Mouse (Mus musculus) CH12.LX (cell line): ENCODE results near the gene Dner. TPM values are rescaled to one million over a fixed set of nuclear protein-coding genes. Genes with fewer than 3 reads are reported as not detected.

Experiments
- DNase-seq: peaks from one replicate; pipeline ENCODE4 v3.0.0-alpha.2; 2013; ENCODE audit errors: extremely low read depth
- H3K27ac ChIP-seq: 2 replicates; pipeline ENCODE4 v1.5.1; 2012; ENCODE audit warnings: low read depth, mild to moderate bottlenecking, control low read depth, moderate library complexity; ENCODE audit not compliant: insufficient read depth
- H3K27me3 ChIP-seq: replicated peaks from 2 replicates; pipeline ENCODE3; 2012; ENCODE audit warnings: inconsistent platforms
- H3K36me3 ChIP-seq, 2 experiments: replicated peaks in 1 of 2; 2 replicates each; pipeline versions ENCODE3 to v1.6.1; 2012; ENCODE audit warnings: inconsistent platforms in 1 of 2, low read length in 1 of 2, mild to moderate bottlenecking in 1 of 2, mixed read lengths in 1 of 2, moderate library complexity in 1 of 2; ENCODE audit not compliant: control insufficient read depth in 1 of 2, insufficient read depth in 1 of 2
- H3K4me1 ChIP-seq, 2 experiments: 2 replicates each; pipeline ENCODE4 v1.6.1; 2012; ENCODE audit warnings: inconsistent platforms in 1 of 2, moderate library complexity in 1 of 2; ENCODE audit not compliant: insufficient read depth in 2 of 2, control insufficient read depth in 1 of 2
- H3K4me2 ChIP-seq: 2 replicates; pipeline ENCODE4 v1.6.1; 2012; ENCODE audit warnings: low read depth, mild to moderate bottlenecking, control low read depth; ENCODE audit not compliant: poor library complexity, insufficient read depth, severe bottlenecking
- H3K4me3 ChIP-seq, 3 experiments: fragments of 150-350 bp in 1 of 3; sonication (generic) in 1 of 3; replicated peaks in 1 of 3; 2 replicates each; pipeline versions ENCODE3 to v1.5.1; 2011 to 2012; ENCODE audit warnings: low read depth in 2 of 3, low read length in 2 of 3, mild to moderate bottlenecking in 2 of 3, moderate library complexity in 2 of 3, control low read depth in 1 of 3, improper control_type of control experiment in 1 of 3, inconsistent platforms in 1 of 3, mixed read lengths in 1 of 3; ENCODE audit not compliant: poor library complexity in 1 of 3
- H3K79me2 ChIP-seq: replicated peaks from 2 replicates; pipeline ENCODE4 v1.6.1; 2012; ENCODE audit warnings: mild to moderate bottlenecking, moderate library complexity; ENCODE audit not compliant: control insufficient read depth, poor library complexity, insufficient read depth, severe bottlenecking; ENCODE audit errors: extremely low read depth
- H3K9ac ChIP-seq: 2 replicates; pipeline ENCODE4 v1.6.1; 2012; ENCODE audit warnings: low read depth, mild to moderate bottlenecking, control low read depth, moderate library complexity; ENCODE audit not compliant: insufficient read depth
- H3K9me3 ChIP-seq: replicated peaks from 2 replicates; pipeline ENCODE3; 2012; ENCODE audit warnings: low read length, inconsistent platforms, mixed read lengths
- BHLHE40 ChIP-seq: IDR thresholded peaks from 2 replicates; pipeline ENCODE4 v1.6.1; 2011; ENCODE audit warnings: mild to moderate bottlenecking, low read depth, low read length, improper control_type of control experiment
- CHD1 ChIP-seq: IDR thresholded peaks from 2 replicates; pipeline ENCODE4 v1.6.1; 2012; ENCODE audit warnings: low read depth, low read length, improper control_type of control experiment, inconsistent platforms
- CHD2 ChIP-seq: IDR thresholded peaks from 2 replicates; pipeline ENCODE4 v1.6.1; 2011; ENCODE audit warnings: low read length, improper control_type of control experiment
- CTCF ChIP-seq, 2 experiments: IDR thresholded peaks in 1 of 2; conservative IDR thresholded peaks in 1 of 2; 2 replicates each; pipeline ENCODE4 v1.5.1; 2011 to 2012; ENCODE audit warnings: low read depth in 2 of 2, low read length in 2 of 2, improper control_type of control experiment in 1 of 2, inconsistent platforms in 1 of 2, mild to moderate bottlenecking in 1 of 2, moderate library complexity in 1 of 2
- E2F4 ChIP-seq: IDR thresholded peaks from 2 replicates; pipeline ENCODE4 v1.6.1; 2011; ENCODE audit warnings: low read depth, low read length, improper control_type of control experiment; ENCODE audit not compliant: insufficient replicate concordance
- EP300 ChIP-seq: IDR thresholded peaks from 2 replicates; pipeline ENCODE4 v1.6.1; 2011; ENCODE audit warnings: low read length, improper control_type of control experiment
- ETS1 ChIP-seq: conservative IDR thresholded peaks from 2 replicates; pipeline ENCODE4 v1.6.1; 2012; ENCODE audit warnings: low read depth, mild to moderate bottlenecking, inconsistent platforms, low read length, improper control_type of control experiment, moderate library complexity
- GABPA ChIP-seq: IDR thresholded peaks from 2 replicates; pipeline ENCODE4 v1.6.1; 2012; ENCODE audit warnings: low read depth, low read length, improper control_type of control experiment, inconsistent platforms; ENCODE audit not compliant: insufficient replicate concordance
- HCFC1 ChIP-seq: IDR thresholded peaks from 2 replicates; pipeline ENCODE4 v1.6.1; 2012; ENCODE audit warnings: low read depth, mild to moderate bottlenecking, inconsistent platforms, low read length, improper control_type of control experiment
- IRF4 ChIP-seq: IDR thresholded peaks from 2 replicates; pipeline ENCODE4 v1.6.1; 2014; ENCODE audit warnings: low read depth, mild to moderate bottlenecking, inconsistent platforms, low read length, improper control_type of control experiment
- JUN ChIP-seq: IDR thresholded peaks from 2 replicates; pipeline ENCODE4 v1.6.1; 2011; ENCODE audit warnings: low read depth, mild to moderate bottlenecking, low read length, improper control_type of control experiment, moderate library complexity; ENCODE audit not compliant: insufficient read depth
- KAT2A ChIP-seq: IDR thresholded peaks from 2 replicates; pipeline ENCODE4 v1.6.1; 2012; ENCODE audit warnings: low read length, improper control_type of control experiment, inconsistent platforms; ENCODE audit not compliant: insufficient replicate concordance
- MAX ChIP-seq: IDR thresholded peaks from 2 replicates; pipeline ENCODE4 v1.6.1; 2011; ENCODE audit warnings: low read length, improper control_type of control experiment
- MAZ ChIP-seq: IDR thresholded peaks from 2 replicates; pipeline ENCODE4 v1.6.1; 2012; ENCODE audit warnings: low read depth, mild to moderate bottlenecking, inconsistent platforms, low read length, improper control_type of control experiment, moderate library complexity
- MXI1 ChIP-seq: IDR thresholded peaks from 2 replicates; pipeline ENCODE4 v1.6.1; 2011; ENCODE audit warnings: mild to moderate bottlenecking, low read depth, low read length, improper control_type of control experiment
- MYC ChIP-seq: IDR thresholded peaks from 2 replicates; pipeline ENCODE4 v1.6.1; 2011; ENCODE audit warnings: low read depth, mild to moderate bottlenecking, improper control_type of control experiment, low read length
- NELFE ChIP-seq: IDR thresholded peaks from 2 replicates; pipeline ENCODE4 v1.6.1; 2011; ENCODE audit warnings: low read depth, low read length, improper control_type of control experiment
- NRF1 ChIP-seq: IDR thresholded peaks from 2 replicates; pipeline ENCODE4 v1.6.1; 2014; ENCODE audit warnings: low read depth, mild to moderate bottlenecking, inconsistent platforms, low read length, improper control_type of control experiment, moderate library complexity
- PAX5 ChIP-seq: IDR thresholded peaks from 2 replicates; pipeline ENCODE4 v1.6.1; 2012; ENCODE audit warnings: low read length, inconsistent platforms, mixed read lengths
- POLR2A ChIP-seq: IDR thresholded peaks from 2 replicates; pipeline ENCODE4 v1.6.1; 2011; ENCODE audit warnings: low read depth, mild to moderate bottlenecking, improper control_type of control experiment, low read length
- POLR2AphosphoS2 ChIP-seq: IDR thresholded peaks from 2 replicates; pipeline ENCODE4 v1.6.1; 2011; ENCODE audit warnings: low read depth, low read length, improper control_type of control experiment
- RAD21 ChIP-seq: IDR thresholded peaks from 2 replicates; pipeline ENCODE4 v1.6.1; 2011; ENCODE audit warnings: low read depth, mild to moderate bottlenecking, low read length, improper control_type of control experiment, moderate library complexity
- SIN3A ChIP-seq: IDR thresholded peaks from 2 replicates; pipeline ENCODE4 v1.6.1; 2012; ENCODE audit warnings: low read length, improper control_type of control experiment, inconsistent platforms
- TCF12 ChIP-seq: IDR thresholded peaks from 2 replicates; pipeline ENCODE4 v1.6.1; 2014; ENCODE audit warnings: low read depth, mild to moderate bottlenecking, inconsistent platforms, low read length, improper control_type of control experiment
- USF1 ChIP-seq: IDR thresholded peaks from 2 replicates; pipeline ENCODE4 v1.6.1; 2014; ENCODE audit warnings: low read depth, mild to moderate bottlenecking, inconsistent platforms, low read length, improper control_type of control experiment
- USF2 ChIP-seq: conservative IDR thresholded peaks from 2 replicates; pipeline ENCODE4 v1.6.1; 2011; ENCODE audit warnings: low read depth, low read length, improper control_type of control experiment
- ZC3H11A ChIP-seq: IDR thresholded peaks from 2 replicates; pipeline ENCODE4 v1.6.1; 2012; ENCODE audit warnings: low read depth, mild to moderate bottlenecking, inconsistent platforms, low read length, improper control_type of control experiment
- ZKSCAN1 ChIP-seq: IDR thresholded peaks from 2 replicates; pipeline ENCODE4 v1.6.1; 2012; ENCODE audit warnings: low read depth, inconsistent platforms, low read length, improper control_type of control experiment, borderline replicate concordance
- dilution Hi-C: fragments of 300-500 bp; cut with MboI; formaldehyde crosslinking; loops from 2 replicates; pipeline ENCODE4 v1.14.3; 2020; ENCODE audit warnings: low sequenced_read_pairs; ENCODE audit not compliant: extremely low pct_unique_long_range_greater_than_20kb, extremely low pct_ligation_motif_present
- in situ Hi-C: fragments of 300-500 bp; cut with MboI; formaldehyde crosslinking; loops from 3 replicates; pipeline ENCODE4 v1.14.3; 2019; ENCODE audit warnings: low sequenced_read_pairs, low pct_ligation_motif_present, low pct_unique_long_range_greater_than_20kb, mixed read lengths
- polyA plus RNA-seq: library from polyadenylated mRNA; unstranded; fragments of >175 nt; gene quantifications from 2 replicates; pipeline ENCODE4 v1.2.1, GENCODE M21; 2012; ENCODE audit warnings: low read depth; ENCODE audit not compliant: insufficient read length
- total RNA-seq, 2 experiments: library from RNA; depleted of rRNA; stranded (reverse); fragments of 300-350 nt in 1 of 2; fragments of >200 nt in 1 of 2; gene quantifications; 2 replicates each; pipeline ENCODE4 v1.2.3; 2012 to 2014

Dner gene
- total and polyA plus RNA-seq, 3 experiments, result not detected

GRCm38 (mm10) chr1:84646781-84647180 lies 49.2 kb downstream of the Dner start:
- dilution Hi-C loops, result no loop called here
- Histone ChIP-seq H3K4me3 (no peak overlapping the region), H3K9me3 (no peaks in the 10 kb centered on the region), H3K4me1 (no peaks in the 10 kb centered on the region), H3K4me2 (no peak overlapping the region), H3K27ac (no peak overlapping the region), H3K36me3 (no peaks in the 10 kb centered on the region), H3K27me3 (no peaks in the 10 kb centered on the region), H3K79me2 (no peaks in the 10 kb centered on the region), H3K9ac (no peak overlapping the region)
- DNase-seq, result no peak
- TF ChIP-seq SIN3A, result no peak
- in situ Hi-C loops, result no loop called here

GRCm38 (mm10) chr1:84640463-84640862 lies 55.6 kb downstream of the Dner start:
- no peak for DNase-seq
- dilution Hi-C loops, result no loop called here

GRCm38 (mm10) chr1:84636890-84637289 lies 59.1 kb downstream of the Dner start:
- in situ Hi-C loops (no loop called here), dilution Hi-C loops (no loop called here)
- no peak for DNase-seq
- no peak for TF ChIP-seq KAT2A
- TF ChIP-seq MAZ, result no peak
- no peak for TF ChIP-seq ZKSCAN1
- no peak for TF ChIP-seq IRF4
- no peak for TF ChIP-seq PAX5
- TF ChIP-seq POLR2A, result no peak
- TF ChIP-seq MYC, result no peak
- no peak for TF ChIP-seq MAX
- no peak for TF ChIP-seq JUN
- no peak for TF ChIP-seq EP300
- TF ChIP-seq SIN3A, result no peak
- TF ChIP-seq ETS1, result no peak
- TF ChIP-seq USF1, result no peak
- no peak for TF ChIP-seq NRF1
- TF ChIP-seq NELFE, result no peak
- no peak for TF ChIP-seq CTCF (conservative IDR thresholded peaks at IDR 0.05 in 1 of 2, IDR thresholded peaks at IDR 0.05 in 1 of 2; ENCODE audit: low read depth in 2 of 2, low read length in 2 of 2)
- TF ChIP-seq TCF12, result no peak
- no peak for TF ChIP-seq RAD21
- TF ChIP-seq CHD2, result no peak
- no peak for TF ChIP-seq HCFC1
- no peak overlapping the region for H3K4me2 ChIP-seq
- no peaks in the 10 kb centered on the region for H3K9me3 ChIP-seq
- no peak overlapping the region for H3K27ac ChIP-seq
- no peak overlapping the region for H3K9ac ChIP-seq
- peaks cover 5% of the 10 kb centered on the region for H3K27me3 ChIP-seq
- H3K4me3 ChIP-seq, result no peak overlapping the region
- H3K36me3 ChIP-seq, result no peaks in the 10 kb centered on the region
- H3K79me2 ChIP-seq, result no peaks in the 10 kb centered on the region
- H3K4me1 ChIP-seq, result no peaks in the 10 kb centered on the region

More at GRCm38 (mm10) chr1:84640463-84640862, 55.6 kb downstream of the Dner start:
- no peak for TF ChIP-seq MXI1
- TF ChIP-seq BHLHE40, result no peak
- no peak for TF ChIP-seq POLR2AphosphoS2
- TF ChIP-seq TCF12, result no peak
- no peak for TF ChIP-seq ZC3H11A
- TF ChIP-seq CHD1, result no peak
- TF ChIP-seq PAX5, result no peak
- no peak for TF ChIP-seq USF2
- no peak for TF ChIP-seq CTCF (conservative IDR thresholded peaks at IDR 0.05 in 1 of 2, IDR thresholded peaks at IDR 0.05 in 1 of 2; ENCODE audit: low read depth in 2 of 2, low read length in 2 of 2)
- no peak for TF ChIP-seq ZKSCAN1
- no peak for TF ChIP-seq ETS1
- TF ChIP-seq E2F4, result no peak
- TF ChIP-seq RAD21, result no peak
- TF ChIP-seq GABPA, result no peak
- H3K4me3 ChIP-seq, result no peak overlapping the region
- no peak overlapping the region for H3K27ac ChIP-seq
- in situ Hi-C loops, result no loop called here
- H3K27me3 ChIP-seq, result peaks cover 5% of the 10 kb centered on the region
- H3K4me1 ChIP-seq, result no peaks in the 10 kb centered on the region
- H3K4me2 ChIP-seq, result no peak overlapping the region
- no peak overlapping the region for H3K9ac ChIP-seq
- no peaks in the 10 kb centered on the region for H3K36me3 ChIP-seq
- H3K79me2 ChIP-seq, result no peaks in the 10 kb centered on the region
- no peaks in the 10 kb centered on the region for H3K9me3 ChIP-seq
